In genomic region chr5:34286516-34286915, GRCm38 (mm10) we compare ENCODE assay signal across 8 mouse cellular contexts. TPM values are rescaled to one million over a fixed set of nuclear protein-coding genes. Genes with fewer than 3 reads are reported as not detected.
A peak's percentile ranks its signal among the peaks of the same experiment; 100 is the strongest.
DNase-seq lines count a peak whose midpoint lies in the region; ATAC-seq and TF ChIP-seq lines count a peak whose summit lies in the region.

No protein-coding gene starts in this region.

- peaks cover 55% of the 10 kb centered on the region for H3K27me3 ChIP-seq in heart, postnatal 0 days (ENCODE audit: control insufficient read depth, insufficient read depth, low read length)
- peaks cover 62% of the 10 kb centered on the region for H3K27me3 ChIP-seq in hindbrain, embryonic 13.5 days
- peaks cover 22% of the 10 kb centered on the region; the same call in 1 of the 2 replicates for H3K27me3 ChIP-seq in midbrain, embryonic 14.5 days (ENCODE audit: control insufficient read depth, insufficient read depth, low read length)

- peaks cover under 1% of the 10 kb centered on the region; the same call in 1 of the 2 replicates for H3K4me1 ChIP-seq in heart, postnatal 0 days (ENCODE audit: control insufficient read depth, insufficient read depth)
- peaks cover 25% of the 10 kb centered on the region for H3K4me1 ChIP-seq in hindbrain, embryonic 13.5 days (replicated peaks)
- H3K4me1 ChIP-seq in midbrain, embryonic 14.5 days (ENCODE audit: control insufficient read depth, insufficient read depth, low read length): peaks cover 13% of the 10 kb centered on the region

- H3K9ac ChIP-seq in heart, postnatal 0 days (replicated peaks; ENCODE audit: low read depth, low read length): no peak overlapping the region
- H3K9ac ChIP-seq in hindbrain, embryonic 13.5 days: peak overlapping the region; percentile 76
- H3K9ac ChIP-seq in midbrain, embryonic 14.5 days (replicated peaks; ENCODE audit: low read length): peak overlapping the region; percentile 59; the same call in 1 of the 2 replicates

- TF ChIP-seq CTCF in heart, postnatal 0 days (IDR thresholded peaks at IDR 0.05; ENCODE audit: low read depth): no peak

- no peak for TF ChIP-seq EP300 in heart, postnatal 0 days (IDR thresholded peaks at IDR 0.05; ENCODE audit: low read depth)

- no peak for DNase-seq in heart, postnatal 0 days (ENCODE audit: low spot score)
- no peak for DNase-seq in heart, adult 9 months (ENCODE audit: low spot score in 2 of 2)
- DNase-seq in cerebellum, adult 9-11 months: peak; percentile 75
- peak; percentile 12 for DNase-seq in midbrain, embryonic 14.5 days
- DNase-seq in adrenal gland, adult 2 months: no peak
- no peak for DNase-seq in gastrocnemius, postnatal 36 days
- DNase-seq in layer of hippocampus, adult 11-12 months (ENCODE audit: low spot score): no peak

- H3K4me3 ChIP-seq in heart, postnatal 0 days (ENCODE audit: low read depth, low read length): 0 out of 2 replicates have a peak overlapping the region, but pooled peaks have one; percentile 61
- peak overlapping the region; percentile 73 for H3K4me3 ChIP-seq in hindbrain, embryonic 13.5 days
- H3K4me3 ChIP-seq in midbrain, embryonic 14.5 days (replicated peaks; ENCODE audit: low read depth, low read length): peak overlapping the region; percentile 67

- peak overlapping the region; percentile 88 for H3K4me2 ChIP-seq in heart, postnatal 0 days (ENCODE audit: low read depth, low read length)
- H3K4me2 ChIP-seq in hindbrain, embryonic 13.5 days: peak overlapping the region; percentile 91
- peak overlapping the region; percentile 87 for H3K4me2 ChIP-seq in midbrain, embryonic 14.5 days (ENCODE audit: low read length)

- H3K27ac ChIP-seq in heart, postnatal 0 days (ENCODE audit: low read depth): no peak overlapping the region
- H3K27ac ChIP-seq in hindbrain, embryonic 13.5 days: no peak overlapping the region
- H3K27ac ChIP-seq in midbrain, embryonic 14.5 days (replicated peaks; ENCODE audit: low read depth, low read length): no peak overlapping the region

- intact Hi-C loops in gastrocnemius, postnatal 36 days (cut with DNase I): no loop called here

- WGBS in heart, postnatal 0 days: 10% methylated on average over 11 of the region's 11 CpGs
- WGBS in hindbrain, embryonic 13.5 days: 2% methylated on average over 11 of the region's 11 CpGs
- 2% methylated on average over 11 of the region's 11 CpGs for WGBS in midbrain, embryonic 14.5 days

- no peak for ATAC-seq in heart, postnatal 0 days (ENCODE audit: insufficient read depth, low read depth)
- ATAC-seq in hindbrain, embryonic 13.5 days (ENCODE audit: low FRiP score): no peak
- ATAC-seq in midbrain, embryonic 14.5 days (ENCODE audit: low FRiP score, low TSS enrichment): no peak

- no peaks in the 10 kb centered on the region for H3K9me3 ChIP-seq in heart, postnatal 0 days (replicated peaks; ENCODE audit: control insufficient read depth, low read length)
- H3K9me3 ChIP-seq in hindbrain, embryonic 13.5 days: no peaks in the 10 kb centered on the region
- no peaks in the 10 kb centered on the region for H3K9me3 ChIP-seq in midbrain, embryonic 14.5 days (ENCODE audit: control insufficient read depth, low read length)

- no peaks in the 10 kb centered on the region for H3K36me3 ChIP-seq in heart, postnatal 0 days (replicated peaks; ENCODE audit: control insufficient read depth, insufficient read depth, low read length)
- H3K36me3 ChIP-seq in hindbrain, embryonic 13.5 days: no peaks in the 10 kb centered on the region
- H3K36me3 ChIP-seq in midbrain, embryonic 14.5 days (ENCODE audit: control insufficient read depth, insufficient read depth, low read length): no peaks in the 10 kb centered on the region

RNA-seq across cellular contexts. Expression of gene Zfyve28, which starts 1.7 kb away (rescaled TPM):
- 0.04 and 0.89 TPM in 2 replicates for total RNA-seq in heart, postnatal 0 days (2014; rRNA removed; ENCODE audit: low replicate concordance)
- 0.16 and 0.19 TPM in 2 replicates for polyA plus RNA-seq in heart, postnatal 0 days (2015; fragmentation: Nextera tagmentation; extraction: Ambion mirVana)
- polyA plus RNA-seq in hindbrain, embryonic 13.5 days (2015; fragmentation: Nextera tagmentation; extraction: Ambion mirVana): 4.6 and 5.4 TPM in 2 replicates
- 2.8 and 3.2 TPM in 2 replicates for polyA plus RNA-seq in midbrain, embryonic 14.5 days (2014; fragmentation: Nextera tagmentation; extraction: Ambion mirVana)
- under 1 TPM; 0.40 to 0.90 TPM for total RNA-seq in adrenal gland, adult 2 months (2021)
- 1.6 and 3.8 TPM in 2 replicates for polyA plus RNA-seq in adrenal gland, adult 2 months (2012; rRNA removed)
- 1 to 10 TPM; 1.0 to 1.2 TPM for total RNA-seq in gastrocnemius, postnatal 36 days (2021)

RNA-seq across cellular contexts. Expression of gene Cfap99, which starts 1.9 kb away (rescaled TPM):
- total RNA-seq in heart, postnatal 0 days (2014; rRNA removed; ENCODE audit: low replicate concordance): not detected in 2 replicates
- polyA plus RNA-seq in heart, postnatal 0 days (2015; fragmentation: Nextera tagmentation; extraction: Ambion mirVana): not detected in 2 replicates
- polyA plus RNA-seq in hindbrain, embryonic 13.5 days (2015; fragmentation: Nextera tagmentation; extraction: Ambion mirVana): 0.08 TPM in 1 of 2 replicates, not detected in the other
- 0.09 TPM in 1 of 2 replicates, not detected in the other for polyA plus RNA-seq in midbrain, embryonic 14.5 days (2014; fragmentation: Nextera tagmentation; extraction: Ambion mirVana)
- not detected for total RNA-seq in adrenal gland, adult 2 months (2021)
- not detected in 2 replicates for polyA plus RNA-seq in adrenal gland, adult 2 months (2012; rRNA removed)
- total RNA-seq in gastrocnemius, postnatal 36 days (2021): not detected

RNA-seq across cellular contexts. Expression of gene Rnf4, which starts 49.6 kb away (rescaled TPM):
- 82.5 and 85.8 TPM in 2 replicates for total RNA-seq in heart, postnatal 0 days (2014; rRNA removed; ENCODE audit: low replicate concordance)
- 55.3 and 61.1 TPM in 2 replicates for polyA plus RNA-seq in heart, postnatal 0 days (2015; fragmentation: Nextera tagmentation; extraction: Ambion mirVana)
- polyA plus RNA-seq in hindbrain, embryonic 13.5 days (2015; fragmentation: Nextera tagmentation; extraction: Ambion mirVana): 131 and 140 TPM in 2 replicates
- 110 and 152 TPM in 2 replicates for polyA plus RNA-seq in midbrain, embryonic 14.5 days (2014; fragmentation: Nextera tagmentation; extraction: Ambion mirVana)
- total RNA-seq in adrenal gland, adult 2 months (2021): 100 to 1,000 TPM in 1 of 2 experiments, 10 to 100 TPM in 1; 88.6 to 107 TPM
- polyA plus RNA-seq in adrenal gland, adult 2 months (2012; rRNA removed): 25.7 and 29.2 TPM in 2 replicates
- total RNA-seq in gastrocnemius, postnatal 36 days (2021): 10 to 100 TPM; 16.6 to 18.4 TPM

Comparison
In these comparisons a context has a peak if more than half of its experiments do, and no peak if none do; other contexts are left out.
1. DNase-seq: peak in cerebellum, adult 9-11 months (single experiment) and midbrain, embryonic 14.5 days (single experiment); none in heart, postnatal 0 days (single experiment), heart, adult 9 months (0 of 2), adrenal gland, adult 2 months (single experiment), gastrocnemius, postnatal 36 days (0 of 2) and layer of hippocampus, adult 11-12 months (single experiment).
2. Peak in every context shown above with its lines, with median percentiles within 50 percentile points of each other: H3K4me2 ChIP-seq and H3K4me3 ChIP-seq.